Mouse (Mus musculus) bone marrow macrophage, adult 2 months (primary cell): ENCODE results near the gene Foxe3. TPM values are rescaled to one million over a fixed set of nuclear protein-coding genes. Genes with fewer than 3 reads are reported as not detected.
A peak's percentile ranks its signal among the peaks of the same experiment; 100 is the strongest.

Experiments used
- H3K27ac ChIP-seq: 2 replicates; pipeline ENCODE4 v1.5.1; 2012; ENCODE audit warnings: low read depth, low read length; ENCODE audit not compliant: insufficient read depth
- H3K4me1 ChIP-seq: 2 replicates; pipeline ENCODE4 v1.6.1; 2012; ENCODE audit warnings: low read length; ENCODE audit not compliant: control insufficient read depth, insufficient read depth
- H3K4me3 ChIP-seq: 2 replicates; pipeline ENCODE4 v1.5.1; 2012; ENCODE audit warnings: mild to moderate bottlenecking, low read length, moderate library complexity; ENCODE audit not compliant: insufficient read depth
- CTCF ChIP-seq: IDR thresholded peaks from 2 replicates; pipeline ENCODE4 v1.5.1; 2012; ENCODE audit warnings: low read depth, mild to moderate bottlenecking, low read length, moderate library complexity
- POLR2A ChIP-seq: IDR thresholded peaks from 2 replicates; pipeline ENCODE4 v1.6.1; 2012; ENCODE audit warnings: mild to moderate bottlenecking, low read depth, low read length, borderline replicate concordance
- polyA plus RNA-seq: library from polyadenylated mRNA; stranded (reverse); fragments of >200 nt; gene quantifications from 2 replicates; pipeline ENCODE4 v1.2.4, GENCODE M21; 2012; ENCODE audit not compliant: missing spikeins, insufficient read depth, insufficient read length

Foxe3 gene
- polyA plus RNA-seq, 1 experiment, result not detected

DNA sequence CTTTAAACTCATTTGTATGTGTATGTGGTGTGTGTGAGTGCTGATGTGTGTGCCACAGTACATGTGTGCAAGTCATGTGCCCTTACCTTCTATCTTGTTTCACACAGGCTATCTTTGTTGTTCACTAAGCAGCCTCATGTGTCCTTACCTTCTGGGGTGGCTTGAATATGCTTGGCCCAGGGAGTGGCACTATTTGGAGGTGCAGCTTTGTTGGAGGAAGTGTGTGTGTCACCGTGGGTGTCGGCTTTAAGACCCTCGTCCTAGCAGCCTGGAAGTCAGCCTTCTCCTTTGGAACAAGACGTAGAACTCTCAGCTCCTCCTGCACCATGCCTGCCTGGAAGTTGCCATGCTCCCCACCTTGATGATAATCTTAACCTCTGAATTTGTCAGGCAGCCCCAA, 20.6 kb upstream of the Foxe3 start:
- no peak overlapping the region for H3K4me3 ChIP-seq
- H3K27ac ChIP-seq, result no peak overlapping the region
- TF ChIP-seq CTCF, result no peak
- TF ChIP-seq POLR2A, result no peak
- H3K4me1 ChIP-seq, result no peaks in the 10 kb centered on the region

DNA sequence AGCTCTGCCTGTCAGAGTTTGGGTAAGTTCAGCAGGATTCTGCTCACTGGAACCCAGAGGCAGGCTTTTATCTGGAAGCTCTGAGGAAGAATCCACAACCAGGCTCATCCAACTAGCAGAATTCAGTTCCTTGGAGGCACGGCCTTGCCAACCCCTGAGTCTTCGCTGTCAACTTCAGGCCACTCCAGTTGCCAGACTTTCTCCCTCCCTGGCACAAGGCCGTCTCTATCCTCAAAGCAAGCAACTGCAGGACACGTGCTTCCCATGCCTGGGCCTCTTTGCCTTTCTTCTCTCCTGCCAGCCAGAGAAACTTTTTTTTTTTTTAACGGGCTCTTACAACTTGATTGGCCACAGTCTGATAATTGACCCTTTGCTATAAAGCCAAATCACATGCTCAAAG, 19.2 kb upstream of the Foxe3 start:
- H3K27ac ChIP-seq, result no peak overlapping the region
- no peak for TF ChIP-seq CTCF
- no peak for TF ChIP-seq POLR2A
- H3K4me1 ChIP-seq, result no peaks in the 10 kb centered on the region
- no peak overlapping the region for H3K4me3 ChIP-seq

DNA sequence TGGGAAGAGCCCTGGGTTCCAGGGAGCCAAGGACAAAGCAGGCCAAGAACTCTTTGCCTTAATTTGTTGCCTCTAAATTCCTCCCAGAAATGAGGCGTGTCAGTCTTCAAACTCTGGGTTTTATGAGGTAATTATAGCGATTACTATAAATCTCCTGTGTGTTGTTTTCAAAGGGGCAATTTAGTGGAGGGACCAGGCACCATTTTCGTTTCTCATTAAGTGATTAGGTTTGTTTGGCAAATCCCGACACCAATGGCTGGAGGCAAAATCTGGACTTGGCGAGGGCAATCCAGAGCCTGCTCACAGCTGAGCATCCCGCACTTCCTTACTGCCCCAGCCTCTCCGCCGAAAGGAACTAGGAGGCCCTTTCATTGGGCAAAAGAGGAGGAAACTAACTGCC, 16.8 kb upstream of the Foxe3 start:
- TF ChIP-seq POLR2A (no peak), CTCF (no peak)
- Histone ChIP-seq H3K27ac (no peak overlapping the region), H3K4me3 (no peak overlapping the region), H3K4me1 (no peaks in the 10 kb centered on the region)

DNA sequence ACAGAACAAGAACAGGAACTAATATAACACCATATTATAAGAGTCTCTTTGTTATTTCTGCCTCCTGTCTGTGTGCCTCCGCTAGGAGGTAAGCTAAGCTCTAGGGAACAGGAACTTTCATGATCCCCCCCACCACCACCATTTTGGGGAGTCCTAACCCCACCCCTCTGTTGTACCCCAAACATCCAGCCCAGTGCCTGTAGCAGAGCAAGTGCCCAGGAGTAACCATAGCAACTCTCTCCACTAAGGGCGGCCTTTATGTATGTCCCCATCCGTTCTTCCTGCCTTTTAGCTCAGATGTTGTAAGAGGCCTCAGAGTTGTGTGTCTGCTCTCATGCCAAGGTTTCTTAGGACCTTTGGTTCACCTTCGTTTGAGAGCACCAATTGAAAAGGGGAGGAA, 16.3 kb upstream of the Foxe3 start:
- TF ChIP-seq POLR2A (no peak), CTCF (no peak)
- no peak overlapping the region for H3K4me3 ChIP-seq

DNA sequence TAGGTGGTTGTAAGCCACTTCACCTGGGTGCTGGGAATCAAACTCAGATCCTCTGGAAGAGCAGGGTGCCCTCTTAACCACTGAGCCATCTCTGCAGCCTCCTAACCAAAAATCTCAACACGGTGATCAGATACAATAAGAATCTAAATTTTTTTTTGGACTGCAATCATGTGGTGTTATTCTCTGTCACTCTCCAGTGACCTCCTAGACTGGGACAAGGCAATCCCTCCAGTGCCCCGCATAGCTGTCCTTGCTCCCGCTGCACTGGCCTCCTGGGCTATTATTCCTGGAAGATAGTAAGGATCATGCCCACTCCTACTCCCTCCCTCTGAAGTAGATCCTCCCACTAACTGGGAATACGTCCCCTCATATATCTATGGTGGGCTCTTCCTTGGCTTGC, 15.5 kb upstream of the Foxe3 start:
- Histone ChIP-seq H3K27ac (no peak overlapping the region), H3K4me3 (no peak overlapping the region), H3K4me1 (peaks cover 4% of the 10 kb centered on the region; the same call in 1 of the 2 replicates)
- TF ChIP-seq POLR2A, result no peak
- TF ChIP-seq CTCF, result no peak

More for the DNA sequence above, 16.3 kb upstream of the Foxe3 start:
- Histone ChIP-seq H3K4me1 (peaks cover 4% of the 10 kb centered on the region; the same call in 1 of the 2 replicates), H3K27ac (no peak overlapping the region)

DNA sequence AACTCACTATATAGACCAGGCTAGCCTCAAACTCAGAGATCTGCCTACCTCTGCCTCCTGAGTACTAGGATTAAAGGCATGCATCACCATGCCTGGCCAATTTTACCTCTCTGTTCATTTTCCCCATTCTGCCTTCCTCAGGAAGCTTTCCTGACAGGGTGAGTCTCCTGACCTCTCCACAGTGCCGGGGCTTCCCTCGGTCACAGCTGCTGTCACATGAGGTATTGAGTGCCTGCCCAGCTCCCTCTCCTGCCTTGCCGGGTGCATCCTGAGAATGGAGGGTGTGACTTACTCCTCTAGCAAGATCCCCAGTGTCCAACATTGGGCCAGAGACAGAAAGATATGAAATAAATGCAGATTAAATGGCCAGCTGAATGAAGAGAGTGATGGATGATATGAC, 12.4 kb upstream of the Foxe3 start:
- TF ChIP-seq POLR2A, result no peak
- TF ChIP-seq CTCF, result no peak
- H3K4me1 ChIP-seq, result peaks cover 18% of the 10 kb centered on the region
- H3K27ac ChIP-seq, result no peak overlapping the region
- no peak overlapping the region for H3K4me3 ChIP-seq

DNA sequence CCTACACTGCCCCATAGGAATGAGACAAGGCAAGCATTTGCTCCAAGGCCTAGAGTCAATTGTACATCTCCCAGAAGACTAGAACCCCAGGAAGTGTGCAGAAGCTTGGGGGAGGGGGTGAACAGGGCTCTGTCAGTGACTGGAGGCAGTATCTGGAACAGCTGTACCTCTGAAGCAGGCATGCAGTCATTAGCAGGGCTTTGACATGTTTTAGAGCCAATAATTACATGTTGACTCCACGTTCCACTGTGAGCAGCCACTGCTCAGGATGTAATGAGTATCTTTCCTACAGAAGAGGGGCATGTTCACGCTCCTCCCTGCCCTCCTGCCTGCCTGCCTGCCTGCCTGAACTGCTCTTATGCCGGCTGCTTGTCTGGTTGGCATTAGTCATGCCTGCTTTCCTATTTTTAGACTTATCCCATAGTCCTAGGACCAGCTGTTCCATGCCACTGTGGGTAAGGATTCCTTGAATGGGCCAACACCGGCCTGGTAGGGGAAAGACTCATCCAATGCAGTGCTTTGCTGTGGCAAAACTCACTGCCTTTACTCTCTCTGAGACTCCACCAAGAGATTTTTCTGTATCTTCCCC, 11.7 kb upstream of the Foxe3 start:
- Histone ChIP-seq H3K4me1 (peaks cover 18% of the 10 kb centered on the region), H3K4me3 (no peak overlapping the region), H3K27ac (no peak overlapping the region)
- no peak for TF ChIP-seq POLR2A
- TF ChIP-seq CTCF, result no peak

DNA sequence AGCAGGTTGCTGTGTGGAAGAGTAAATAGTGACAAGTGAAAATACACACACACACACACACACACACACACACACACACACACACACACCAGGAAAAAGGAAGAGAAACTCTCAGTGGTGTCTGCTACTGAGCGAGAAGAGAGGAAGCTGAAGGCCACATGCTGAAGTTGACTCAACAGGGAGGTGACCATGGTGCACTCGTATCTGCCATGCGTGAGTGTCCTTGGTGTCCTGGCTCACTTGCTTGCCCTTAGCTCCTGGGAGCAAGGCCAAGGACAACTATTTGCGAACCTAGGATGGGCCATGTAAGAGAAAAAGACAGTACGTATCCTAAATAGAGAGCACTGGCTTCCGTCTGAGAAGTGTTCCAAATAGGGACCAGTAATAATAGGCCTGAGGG, 8.4 kb upstream of the Foxe3 start:
- peaks cover 18% of the 10 kb centered on the region for H3K4me1 ChIP-seq
- no peak for TF ChIP-seq CTCF
- no peak for TF ChIP-seq POLR2A
- H3K4me3 ChIP-seq, result no peak overlapping the region
- H3K27ac ChIP-seq, result peak overlapping the region; percentile 15

DNA sequence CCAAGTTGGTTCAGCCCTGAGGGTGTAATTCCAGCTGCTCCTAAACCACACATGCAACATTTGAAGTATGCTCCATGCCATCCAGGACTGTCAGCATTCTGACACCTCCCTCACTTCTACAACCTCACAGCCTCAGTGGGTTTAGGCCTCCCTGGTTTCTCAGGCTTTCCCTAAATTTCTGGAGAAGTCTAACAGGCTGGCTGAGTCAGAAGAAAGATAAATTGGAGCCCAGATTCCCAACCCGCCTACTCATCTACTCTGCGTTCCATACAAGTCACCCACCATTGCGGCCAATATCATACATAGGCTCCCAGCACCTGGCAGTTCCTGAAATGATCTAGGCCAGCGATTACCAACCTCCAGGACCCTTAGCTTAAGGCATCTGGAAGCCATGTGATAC, 6.9 kb upstream of the Foxe3 start:
- H3K27ac ChIP-seq, result no peak overlapping the region
- no peak overlapping the region for H3K4me3 ChIP-seq
- H3K4me1 ChIP-seq, result peaks cover 21% of the 10 kb centered on the region
- TF ChIP-seq CTCF (no peak), POLR2A (no peak)

DNA sequence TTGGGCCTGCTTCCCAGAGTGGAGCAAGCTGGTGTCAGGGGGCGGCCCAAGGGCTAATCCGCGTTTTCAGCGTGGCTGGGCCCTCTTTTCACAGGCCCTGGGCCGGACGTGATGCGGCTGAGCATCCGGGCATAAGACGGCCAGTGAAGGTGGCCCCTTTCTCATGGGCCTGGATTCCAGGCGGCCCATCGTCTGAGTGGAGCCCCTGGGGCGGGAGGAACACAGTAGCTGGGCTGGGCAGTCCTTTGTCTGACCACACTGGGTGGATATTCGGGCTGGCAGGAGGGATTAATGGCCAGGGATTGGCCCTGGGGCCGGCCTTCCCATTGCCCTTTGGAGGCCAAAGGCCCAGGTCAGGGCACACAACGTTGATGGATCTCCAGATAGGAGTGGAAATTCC, 3.3 kb upstream of the Foxe3 start:
- Histone ChIP-seq H3K4me1 (peaks cover 9% of the 10 kb centered on the region), H3K4me3 (no peak overlapping the region), H3K27ac (no peak overlapping the region)
- TF ChIP-seq POLR2A, result no peak
